Mouse (Mus musculus) activated CD4-positive, CD25-positive, alpha-beta regulatory T cell, adult 4 months (primary cell): Measurements from ENCODE around the gene Agtrap. TPM values are rescaled to one million over a fixed set of nuclear protein-coding genes. Genes with fewer than 3 reads are reported as not detected.
"Not testable (repeated sequence)": the region's sequence is repeated elsewhere in the genome, so short reads cannot be mapped to it uniquely, and the experiment has no call there.

Source experiments
- ATAC-seq: one replicate; pipeline ENCODE4 v1.8.0; 2017
- polyA plus RNA-seq, 2 experiments: library from polyadenylated mRNA; unstranded; fragments of 100-300 nt; shearing (Covaris generic); gene quantifications; one replicate each; pipeline ENCODE4 v1.2.1; 2017

Agtrap gene
- 10 to 100 TPM; 16.7 to 17.4 TPM for polyA plus RNA-seq

- peak; percentile 99 for ATAC-seq
Measured at GRCm38 (mm10) chr4:148087907-148088527, at the start of gene Agtrap. Agtrap (minus strand) TSS chr4:148088031.

GRCm38 (mm10) chr4:148137503-148137902 lies 49.7 kb upstream of the Agtrap start:
- ATAC-seq = no peak

GRCm38 (mm10) chr4:148134988-148135387 lies 47.2 kb upstream of the Agtrap start:
- ATAC-seq = no peak

- ATAC-seq = no peak
Measured at GRCm38 (mm10) chr4:148131497-148132081, 43.8 kb upstream of the Agtrap start.

- ATAC-seq = no peak
Measured at GRCm38 (mm10) chr4:148130561-148131413, 43.0 kb upstream of the Agtrap start, which contains the start of gene Draxin. Draxin (minus strand) TSS chr4:148130698.

GRCm38 (mm10) chr4:148130133-148130532 lies 42.3 kb upstream of the Agtrap start, which contains the start of gene Mad2l2:
Mad2l2 (plus strand) TSS chr4:148130384.
- no peak for ATAC-seq

GRCm38 (mm10) chr4:148128672-148129071 lies 40.8 kb upstream of the Agtrap start:
- ATAC-seq = no peak

- no peak for ATAC-seq
Measured at GRCm38 (mm10) chr4:148128241-148128640, 40.4 kb upstream of the Agtrap start.

GRCm38 (mm10) chr4:148122694-148123066 lies 34.8 kb upstream of the Agtrap start:
- no peak for ATAC-seq

- no peak for ATAC-seq
Measured at GRCm38 (mm10) chr4:148121982-148122693, 34.3 kb upstream of the Agtrap start.

GRCm38 (mm10) chr4:148121362-148121761 lies 33.5 kb upstream of the Agtrap start:
- no peak for ATAC-seq

GRCm38 (mm10) chr4:148120555-148120954 lies 32.7 kb upstream of the Agtrap start:
- no peak for ATAC-seq

- not testable (repeated sequence) for ATAC-seq
Measured at GRCm38 (mm10) chr4:148119578-148119977, 31.7 kb upstream of the Agtrap start.

- ATAC-seq = no peak
Measured at GRCm38 (mm10) chr4:148117392-148117791, 29.6 kb upstream of the Agtrap start.

- no peak for ATAC-seq
Measured at GRCm38 (mm10) chr4:148116657-148117056, 28.8 kb upstream of the Agtrap start.

- ATAC-seq = peak; percentile 32
Measured at GRCm38 (mm10) chr4:148115467-148115866, 27.6 kb upstream of the Agtrap start.

GRCm38 (mm10) chr4:148114758-148115391 lies 27.0 kb upstream of the Agtrap start:
- peak; percentile 91 for ATAC-seq

- ATAC-seq = no peak
Measured at GRCm38 (mm10) chr4:148112519-148112918, 24.7 kb upstream of the Agtrap start.

GRCm38 (mm10) chr4:148109215-148109614 lies 21.4 kb upstream of the Agtrap start:
- no peak for ATAC-seq

GRCm38 (mm10) chr4:148108565-148109100 lies 20.8 kb upstream of the Agtrap start:
- no peak for ATAC-seq

GRCm38 (mm10) chr4:148107621-148108291 lies 19.9 kb upstream of the Agtrap start:
- ATAC-seq = no peak
